Mouse (Mus musculus): Measurements from ENCODE around the gene Kif2a. TPM values are rescaled to one million over a fixed set of nuclear protein-coding genes. Genes with fewer than 3 reads are reported as not detected.

The Kif2a gene
- polyA plus RNA-seq, 1 experiment from 2014 or later: 25.4 TPM

DNA sequence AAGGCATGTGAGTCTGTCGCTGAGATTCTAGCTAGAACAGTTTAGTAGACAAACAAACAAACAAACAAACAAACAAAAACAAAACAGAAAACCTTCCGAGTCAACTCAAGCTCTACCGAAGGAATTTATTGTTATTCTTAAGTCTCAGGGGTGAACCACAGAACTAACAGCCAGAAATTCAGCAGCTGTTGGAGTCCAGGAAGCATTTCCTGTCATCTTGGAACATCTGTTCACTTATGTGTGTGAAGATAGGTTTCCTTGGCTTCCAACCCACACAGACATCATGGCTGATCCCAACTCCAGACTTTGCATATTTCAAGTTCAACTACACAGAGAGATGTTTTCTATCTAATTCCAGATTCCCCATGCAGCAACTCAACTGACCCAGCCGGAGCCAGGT lies 32.6 kb upstream of the Kif2a start:
- H3K4me2 ChIP-seq (ENCODE audit: low read depth, severe bottlenecking): no peak overlapping the region
- H3K27ac ChIP-seq (replicated peaks; ENCODE audit: low read depth, low read length): no peak overlapping the region
- no peaks in the 10 kb centered on the region for H3K27me3 ChIP-seq (ENCODE audit: control insufficient read depth, insufficient read depth, low read length)
- WGBS: 83% methylated on average over 4 of the region's 4 CpGs
- no peak overlapping the region for H3K4me3 ChIP-seq (ENCODE audit: low read depth, low read length)
- H3K9ac ChIP-seq (ENCODE audit: low read length): no peak overlapping the region
- ATAC-seq (ENCODE audit: insufficient number of reproducible peaks, low FRiP score, low TSS enrichment, low read depth) (no peak), DNase-seq (ENCODE audit: low spot score) (no peak)
- H3K36me3 ChIP-seq (ENCODE audit: control insufficient read depth, insufficient read depth, low read length): no peaks in the 10 kb centered on the region
- no peaks in the 10 kb centered on the region for H3K9me3 ChIP-seq (ENCODE audit: control insufficient read depth, low read length)
- H3K4me1 ChIP-seq (ENCODE audit: control insufficient read depth, insufficient read depth, low read length): no peaks in the 10 kb centered on the region

- ATAC-seq (ENCODE audit: insufficient number of reproducible peaks, low FRiP score, low TSS enrichment, low read depth) (no peak), DNase-seq (ENCODE audit: low spot score) (no peak)
- Histone ChIP-seq H3K27ac (replicated peaks; ENCODE audit: low read depth, low read length) (no peak overlapping the region), H3K4me2 (ENCODE audit: low read depth, severe bottlenecking) (no peak overlapping the region), H3K9me3 (ENCODE audit: control insufficient read depth, low read length) (no peaks in the 10 kb centered on the region; the same call in 1 of the 2 replicates), H3K4me3 (ENCODE audit: low read depth, low read length) (no peak overlapping the region), H3K27me3 (ENCODE audit: control insufficient read depth, insufficient read depth, low read length) (no peaks in the 10 kb centered on the region), H3K36me3 (ENCODE audit: control insufficient read depth, insufficient read depth, low read length) (no peaks in the 10 kb centered on the region), H3K9ac (ENCODE audit: low read length) (no peak overlapping the region), H3K4me1 (ENCODE audit: control insufficient read depth, insufficient read depth, low read length) (no peaks in the 10 kb centered on the region)
- 86% methylated on average over 3 of the region's 3 CpGs for WGBS
Measured at GRCm38 (mm10) chr13:107051342-107051741, 29.4 kb upstream of the Kif2a start.

DNA sequence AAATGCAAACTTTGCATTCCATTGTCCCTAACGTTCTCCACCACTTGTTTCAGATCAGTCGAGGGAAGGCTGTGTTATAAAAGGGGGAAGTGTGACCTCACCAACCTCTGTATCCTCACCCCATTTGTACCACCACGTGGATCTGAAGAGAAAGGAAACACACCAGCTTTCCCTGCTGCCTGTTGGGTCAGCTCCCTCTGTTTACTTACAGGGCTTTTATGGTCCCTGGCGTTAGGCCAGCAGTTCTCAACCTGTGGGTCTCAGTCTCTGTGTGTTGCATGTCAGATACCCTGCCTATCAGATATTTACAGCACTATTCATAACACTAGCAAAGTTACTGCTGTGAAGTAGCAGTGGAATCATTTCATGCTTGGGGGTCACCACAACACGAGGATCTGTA lies 22.3 kb upstream of the Kif2a start:
- DNase-seq (ENCODE audit: low spot score) (no peak), ATAC-seq (ENCODE audit: insufficient number of reproducible peaks, low FRiP score, low TSS enrichment, low read depth) (no peak)
- H3K27ac ChIP-seq (replicated peaks; ENCODE audit: low read depth, low read length): no peak overlapping the region
- H3K4me1 ChIP-seq (ENCODE audit: control insufficient read depth, insufficient read depth, low read length): no peaks in the 10 kb centered on the region
- no peak overlapping the region for H3K4me2 ChIP-seq (ENCODE audit: low read depth, severe bottlenecking)
- WGBS: 22% methylated on average over 5 of the region's 5 CpGs
- H3K9ac ChIP-seq (ENCODE audit: low read length): no peak overlapping the region
- H3K4me3 ChIP-seq (ENCODE audit: low read depth, low read length): no peak overlapping the region
- H3K27me3 ChIP-seq (ENCODE audit: control insufficient read depth, insufficient read depth, low read length): no peaks in the 10 kb centered on the region
- H3K36me3 ChIP-seq (ENCODE audit: control insufficient read depth, insufficient read depth, low read length): no peaks in the 10 kb centered on the region
- H3K9me3 ChIP-seq (ENCODE audit: control insufficient read depth, low read length): no peaks in the 10 kb centered on the region; the same call in 1 of the 2 replicates

- H3K9ac ChIP-seq (ENCODE audit: low read length): no peak overlapping the region
- no peaks in the 10 kb centered on the region for H3K27me3 ChIP-seq (ENCODE audit: control insufficient read depth, insufficient read depth, low read length)
- H3K4me3 ChIP-seq (ENCODE audit: low read depth, low read length): no peak overlapping the region
- H3K9me3 ChIP-seq (ENCODE audit: control insufficient read depth, low read length): no peaks in the 10 kb centered on the region; the same call in 1 of the 2 replicates
- no peak overlapping the region for H3K27ac ChIP-seq (replicated peaks; ENCODE audit: low read depth, low read length)
- H3K36me3 ChIP-seq (ENCODE audit: control insufficient read depth, insufficient read depth, low read length): no peaks in the 10 kb centered on the region
- DNase-seq (ENCODE audit: low spot score): no peak
- no peaks in the 10 kb centered on the region for H3K4me1 ChIP-seq (ENCODE audit: control insufficient read depth, insufficient read depth, low read length)
- no peak for ATAC-seq (ENCODE audit: insufficient number of reproducible peaks, low FRiP score, low TSS enrichment, low read depth)
- WGBS: 81% methylated on average over 6 of the region's 6 CpGs
- H3K4me2 ChIP-seq (ENCODE audit: low read depth, severe bottlenecking): no peak overlapping the region
Measured at GRCm38 (mm10) chr13:107042551-107042950, 20.6 kb upstream of the Kif2a start.

DNA sequence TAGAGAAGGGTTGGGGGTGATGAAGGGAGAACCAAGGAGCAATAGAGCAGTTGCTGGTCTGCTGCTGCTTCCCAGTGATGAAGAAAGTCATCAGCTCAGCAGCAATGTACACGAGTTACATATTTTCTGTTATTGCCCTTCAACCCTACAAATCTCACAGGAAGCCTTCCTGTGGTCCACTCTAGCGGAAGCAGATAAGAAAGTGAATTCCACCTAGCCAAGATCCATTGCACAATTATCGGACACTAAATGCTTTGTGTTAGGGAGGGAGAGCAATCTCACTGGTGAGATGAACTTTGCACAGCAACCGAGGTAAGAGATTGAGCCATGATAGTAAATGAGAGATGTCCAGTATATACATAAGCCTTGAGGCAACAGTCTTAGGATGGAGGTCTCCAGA lies 17.6 kb upstream of the Kif2a start:
- ATAC-seq (ENCODE audit: insufficient number of reproducible peaks, low FRiP score, low TSS enrichment, low read depth): no peak
- 93% methylated on average over 4 of the region's 4 CpGs for WGBS
- Histone ChIP-seq H3K9me3 (ENCODE audit: control insufficient read depth, low read length) (no peaks in the 10 kb centered on the region), H3K36me3 (ENCODE audit: control insufficient read depth, insufficient read depth, low read length) (no peaks in the 10 kb centered on the region), H3K4me1 (ENCODE audit: control insufficient read depth, insufficient read depth, low read length) (no peaks in the 10 kb centered on the region), H3K4me3 (ENCODE audit: low read depth, low read length) (no peak overlapping the region), H3K27ac (replicated peaks; ENCODE audit: low read depth, low read length) (no peak overlapping the region), H3K9ac (ENCODE audit: low read length) (no peak overlapping the region), H3K4me2 (ENCODE audit: low read depth, severe bottlenecking) (no peak overlapping the region), H3K27me3 (ENCODE audit: control insufficient read depth, insufficient read depth, low read length) (no peaks in the 10 kb centered on the region)
- DNase-seq (ENCODE audit: low spot score): no peak

DNA sequence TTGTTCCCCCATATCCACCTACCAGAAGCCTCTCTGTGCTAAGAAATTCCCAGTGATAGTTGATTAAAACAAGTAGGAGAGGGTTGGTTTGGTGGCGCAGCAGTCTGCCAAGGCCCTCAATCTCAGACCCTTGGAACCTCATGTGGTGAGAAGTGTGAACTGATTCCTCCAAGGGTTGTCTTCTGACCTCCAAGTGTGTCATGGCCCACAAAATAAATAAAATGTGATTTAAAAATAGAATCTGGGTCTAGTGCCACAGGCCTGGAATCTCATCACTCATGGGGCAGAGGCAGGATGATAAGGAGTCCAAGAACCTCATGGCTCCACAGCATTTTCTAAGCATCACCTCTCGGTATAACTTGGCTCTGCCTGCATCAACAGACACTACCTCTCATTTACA lies 16.4 kb upstream of the Kif2a start:
- H3K27ac ChIP-seq (replicated peaks; ENCODE audit: low read depth, low read length): no peak overlapping the region
- no peak for ATAC-seq (ENCODE audit: insufficient number of reproducible peaks, low FRiP score, low TSS enrichment, low read depth)
- no peaks in the 10 kb centered on the region for H3K36me3 ChIP-seq (ENCODE audit: control insufficient read depth, insufficient read depth, low read length)
- H3K4me3 ChIP-seq (ENCODE audit: low read depth, low read length): no peak overlapping the region
- H3K4me1 ChIP-seq (ENCODE audit: control insufficient read depth, insufficient read depth, low read length): no peaks in the 10 kb centered on the region
- no peak for DNase-seq (ENCODE audit: low spot score)
- H3K27me3 ChIP-seq (ENCODE audit: control insufficient read depth, insufficient read depth, low read length): no peaks in the 10 kb centered on the region
- WGBS: 89% methylated on average over 2 of the region's 2 CpGs
- no peak overlapping the region for H3K9ac ChIP-seq (ENCODE audit: low read length)
- H3K9me3 ChIP-seq (ENCODE audit: control insufficient read depth, low read length): no peaks in the 10 kb centered on the region
- no peak overlapping the region for H3K4me2 ChIP-seq (ENCODE audit: low read depth, severe bottlenecking)

- H3K9me3 ChIP-seq (ENCODE audit: control insufficient read depth, low read length): no peaks in the 10 kb centered on the region
- no peak overlapping the region for H3K4me2 ChIP-seq (ENCODE audit: low read depth, severe bottlenecking)
- H3K4me1 ChIP-seq (ENCODE audit: control insufficient read depth, insufficient read depth, low read length): no peaks in the 10 kb centered on the region
- WGBS: 78% methylated on average over 3 of the region's 3 CpGs
- no peak overlapping the region for H3K4me3 ChIP-seq (ENCODE audit: low read depth, low read length)
- DNase-seq (ENCODE audit: low spot score) (no peak), ATAC-seq (ENCODE audit: insufficient number of reproducible peaks, low FRiP score, low TSS enrichment, low read depth) (no peak)
- no peaks in the 10 kb centered on the region for H3K27me3 ChIP-seq (ENCODE audit: control insufficient read depth, insufficient read depth, low read length)
- no peaks in the 10 kb centered on the region for H3K36me3 ChIP-seq (ENCODE audit: control insufficient read depth, insufficient read depth, low read length)
- no peak overlapping the region for H3K27ac ChIP-seq (replicated peaks; ENCODE audit: low read depth, low read length)
- H3K9ac ChIP-seq (ENCODE audit: low read length): no peak overlapping the region
Measured at GRCm38 (mm10) chr13:107035511-107036113, 13.7 kb upstream of the Kif2a start.

GRCm38 (mm10) chr13:107035078-107035477 lies 13.2 kb upstream of the Kif2a start:
- H3K36me3 ChIP-seq (ENCODE audit: control insufficient read depth, insufficient read depth, low read length): no peaks in the 10 kb centered on the region
- no peaks in the 10 kb centered on the region for H3K4me1 ChIP-seq (ENCODE audit: control insufficient read depth, insufficient read depth, low read length)
- H3K4me3 ChIP-seq (ENCODE audit: low read depth, low read length): no peak overlapping the region
- no peaks in the 10 kb centered on the region for H3K27me3 ChIP-seq (ENCODE audit: control insufficient read depth, insufficient read depth, low read length)
- WGBS: 85% methylated on average over 4 of the region's 4 CpGs
- no peaks in the 10 kb centered on the region for H3K9me3 ChIP-seq (ENCODE audit: control insufficient read depth, low read length)
- no peak overlapping the region for H3K27ac ChIP-seq (replicated peaks; ENCODE audit: low read depth, low read length)
- DNase-seq (ENCODE audit: low spot score) (no peak), ATAC-seq (ENCODE audit: insufficient number of reproducible peaks, low FRiP score, low TSS enrichment, low read depth) (no peak)
- H3K4me2 ChIP-seq (ENCODE audit: low read depth, severe bottlenecking): no peak overlapping the region
- H3K9ac ChIP-seq (ENCODE audit: low read length): no peak overlapping the region

Measured in limb, embryonic 11.5 days (tissue).